Mouse (Mus musculus) liver, postnatal 0 days (tissue): ENCODE measurements around the gene Irgm1. TPM values are rescaled to one million over a fixed set of nuclear protein-coding genes. Genes with fewer than 3 reads are reported as not detected.
"Not testable (repeated sequence)": the region's sequence is repeated elsewhere in the genome, so short reads cannot be mapped to it uniquely, and the experiment has no call there.

Source experiments
- ATAC-seq: fragments of 200-750 bp; cut with Nextera tagmentation; 2 replicates; pipeline ENCODE4 v1.8.0; 2017; ENCODE audit warnings: mild to moderate bottlenecking, moderate library complexity
- DNase-seq: peaks from one replicate; pipeline ENCODE4 v3.0.0-alpha.2; 2016
- H3K27ac ChIP-seq: fragments of 300-500 bp; sonication (generic); 2 replicates; pipeline ENCODE4 v1.5.1; 2014; ENCODE audit warnings: antibody characterized with exemption, moderate library complexity, mild to moderate bottlenecking, low read depth
- H3K27me3 ChIP-seq: fragments of 300-500 bp; sonication (generic); 2 replicates; pipeline ENCODE4 v1.6.1; 2014; ENCODE audit warnings: low read length, control low read depth, mixed read lengths; ENCODE audit not compliant: insufficient read depth
- H3K36me3 ChIP-seq: fragments of 300-500 bp; sonication (generic); replicated peaks from 2 replicates; pipeline ENCODE4 v1.6.1; 2014; ENCODE audit warnings: mild to moderate bottlenecking, control low read depth, low read length, moderate library complexity, mixed read lengths; ENCODE audit not compliant: insufficient read depth
- H3K4me1 ChIP-seq: fragments of 300-500 bp; sonication (generic); 2 replicates; pipeline ENCODE4 v1.6.1; 2014; ENCODE audit warnings: antibody characterized with exemption, mild to moderate bottlenecking, control low read depth; ENCODE audit not compliant: insufficient read depth
- H3K4me2 ChIP-seq: fragments of 300-500 bp; sonication (generic); 2 replicates; pipeline ENCODE4 v1.6.1; 2014; ENCODE audit warnings: low read depth, mild to moderate bottlenecking, low read length, moderate library complexity, mixed read lengths
- H3K4me3 ChIP-seq: fragments of 300-500 bp; sonication (generic); 2 replicates; pipeline ENCODE4 v1.5.1; 2014; ENCODE audit warnings: low read depth, low read length
- H3K9ac ChIP-seq: fragments of 300-500 bp; sonication (generic); replicated peaks from 2 replicates; pipeline ENCODE4 v1.6.1; 2014; ENCODE audit warnings: mild to moderate bottlenecking, moderate library complexity
- H3K9me3 ChIP-seq: fragments of 300-500 bp; sonication (generic); 2 replicates; pipeline ENCODE4 v1.6.1; 2016; ENCODE audit warnings: mild to moderate bottlenecking, control low read depth, low read length, mixed read lengths
- CTCF ChIP-seq: sonication (generic); IDR thresholded peaks from 2 replicates; pipeline ENCODE4 v1.5.1; 2016; ENCODE audit warnings: antibody characterized with exemption, low read depth
- EP300 ChIP-seq: IDR thresholded peaks from 2 replicates; pipeline ENCODE4 v1.6.1; 2016; ENCODE audit warnings: antibody characterized with exemption, low read depth, mild to moderate bottlenecking
- WGBS: fragments of 180-500 bp; shearing (Covaris S2); extraction: QIAGEN DNeasy Blood & Tissue Kit; methylation state at CpG from one replicate; pipeline ENCODE4 v1.1.7; 2014; ENCODE audit not compliant: insufficient replicate concordance; 5-methylcytosine and 5-hydroxymethylcytosine counted together
- polyA plus RNA-seq: library from polyadenylated mRNA; unstranded; fragments of >200 nt; fragmentation: Nextera tagmentation; extraction: Ambion mirVana; gene quantifications from 2 replicates; pipeline ENCODE4 v1.2.1, GENCODE M21; 2015

The Irgm1 gene
- polyA plus RNA-seq, 1 experiment from 2014 or later: 44.1 TPM

DNA sequence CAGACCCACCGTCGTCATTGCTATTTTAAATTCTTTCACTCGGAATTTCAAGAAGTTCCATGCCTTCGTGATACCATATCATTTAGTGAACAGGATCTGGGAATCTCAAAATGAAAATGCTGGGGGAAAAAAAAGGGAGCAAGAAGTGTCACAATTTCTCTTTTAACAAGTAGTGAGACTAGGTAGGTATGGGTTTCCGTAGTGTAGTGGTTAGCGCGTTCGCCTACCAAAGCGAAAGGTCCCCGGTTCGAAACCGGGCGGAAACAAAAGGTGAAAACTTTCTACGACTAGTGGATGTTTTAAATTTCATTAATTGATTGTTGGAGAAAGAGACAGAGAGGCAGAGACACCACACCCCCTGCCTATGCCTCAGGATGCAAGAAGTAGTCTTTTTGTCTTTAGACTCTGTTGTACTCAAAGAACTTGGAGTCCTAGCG is 47.9 kb downstream of the Irgm1 start:
- peaks cover 16% of the 10 kb centered on the region for H3K27me3 ChIP-seq
- peak overlapping the region; percentile 69 for H3K4me2 ChIP-seq
- TF ChIP-seq CTCF (no peak), EP300 (0 out of 2 replicates have a peak, but pooled peaks have one; percentile 13)
- no peaks in the 10 kb centered on the region for H3K9me3 ChIP-seq
- peak overlapping the region; percentile 42 for H3K4me3 ChIP-seq
- H3K27ac ChIP-seq: no peak overlapping the region
- ATAC-seq: peak; percentile 26
- 0 out of 2 replicates have a peak overlapping the region, but pooled peaks have one; percentile 39 for H3K9ac ChIP-seq
- peak; percentile 78 for DNase-seq
- no peaks in the 10 kb centered on the region for H3K36me3 ChIP-seq
- H3K4me1 ChIP-seq: peaks cover 32% of the 10 kb centered on the region
- 1% methylated on average over 15 of the region's 15 CpGs for WGBS

DNA sequence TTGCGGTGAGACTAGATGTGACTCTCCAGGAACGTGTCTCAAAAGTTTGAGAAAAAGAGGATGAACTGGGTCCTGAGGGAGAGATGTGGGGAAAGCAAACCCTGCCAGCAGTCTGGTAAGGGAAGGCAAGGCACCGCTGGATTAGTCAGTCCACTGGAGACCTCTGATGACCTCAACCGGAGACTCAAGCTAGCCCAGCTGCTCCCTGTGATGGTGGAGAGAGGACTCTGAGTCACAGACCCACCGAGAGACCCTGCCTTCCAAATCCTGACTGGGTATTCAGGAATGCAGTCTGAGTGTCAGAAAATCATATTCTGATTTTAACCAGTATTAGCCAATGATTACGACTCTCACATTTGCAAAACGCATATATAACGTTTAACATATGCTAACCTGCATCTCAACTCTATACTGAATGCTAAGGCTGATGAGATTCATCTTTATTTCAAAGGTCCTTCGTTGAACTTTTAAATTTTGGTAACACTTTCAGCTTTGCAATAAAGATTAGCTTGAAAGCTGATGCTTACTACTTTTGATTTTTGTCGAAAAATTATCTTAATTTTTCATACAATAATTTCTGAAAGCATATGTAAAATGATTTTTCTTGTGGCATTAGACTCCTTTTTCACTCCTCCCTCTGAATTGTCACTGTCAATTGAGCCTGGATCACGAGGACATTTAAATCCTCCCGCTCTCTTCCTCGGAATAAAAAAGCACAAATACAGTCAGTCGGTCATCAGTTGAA is 48.5 kb downstream of the Irgm1 start:
- ATAC-seq (no peak), DNase-seq (no peak)
- H3K9ac ChIP-seq: no peak overlapping the region
- no peak overlapping the region for H3K27ac ChIP-seq
- WGBS: 44% methylated on average over 14 of the region's 14 CpGs
- no peaks in the 10 kb centered on the region for H3K36me3 ChIP-seq
- no peaks in the 10 kb centered on the region for H3K9me3 ChIP-seq
- peaks cover 32% of the 10 kb centered on the region for H3K4me1 ChIP-seq
- TF ChIP-seq CTCF (no peak), EP300 (no peak)
- peak overlapping the region; percentile 42 for H3K4me3 ChIP-seq
- peaks cover 16% of the 10 kb centered on the region for H3K27me3 ChIP-seq
- peak overlapping the region; percentile 69 for H3K4me2 ChIP-seq

DNA sequence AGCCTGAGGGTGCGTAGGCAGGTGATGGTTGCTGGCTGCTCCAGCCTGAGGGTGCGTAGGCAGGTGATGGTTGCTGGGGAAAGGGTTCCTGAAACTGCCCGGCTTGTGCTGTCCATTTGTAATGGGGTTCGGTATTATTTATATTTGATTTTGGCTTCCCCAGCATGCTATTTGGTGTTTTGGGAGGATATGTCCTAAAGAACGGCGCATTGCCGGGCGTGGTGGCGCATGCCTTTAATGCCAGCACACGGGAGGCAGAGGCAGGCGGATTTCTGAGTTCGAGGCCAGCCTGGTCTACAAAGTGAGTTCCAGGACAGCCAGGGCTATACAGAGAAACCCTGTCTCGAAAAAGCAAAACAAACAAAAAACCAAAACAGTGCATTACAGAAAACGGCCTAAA is 50.2 kb downstream of the Irgm1 start:
- H3K9me3 ChIP-seq, H3K27ac ChIP-seq, H3K9ac ChIP-seq, H3K4me2 ChIP-seq, ATAC-seq, H3K36me3 ChIP-seq, DNase-seq, H3K4me3 ChIP-seq: not testable (repeated sequence)
- Histone ChIP-seq H3K4me1 (peaks cover 28% of the 10 kb centered on the region), H3K27me3 (peaks cover 13% of the 10 kb centered on the region)
- WGBS: 85% methylated on average over 14 of the region's 14 CpGs

DNA sequence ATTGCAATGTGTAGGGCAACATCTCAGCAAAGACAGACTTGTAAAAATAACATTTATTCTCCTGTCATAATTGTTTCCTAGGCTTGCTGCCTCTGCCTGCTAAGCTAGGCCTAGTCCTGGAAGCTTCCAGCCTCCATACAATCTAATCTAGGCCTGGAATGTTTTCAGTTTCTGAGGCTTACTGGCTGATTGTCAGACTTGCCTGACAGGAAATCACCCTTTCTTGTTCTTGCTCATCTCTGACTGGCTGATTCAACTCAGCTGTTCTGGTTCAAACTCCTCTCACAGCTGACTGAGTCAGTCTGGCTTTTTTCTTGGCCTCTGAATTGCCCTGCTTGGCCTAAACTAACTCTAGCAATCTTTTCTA is 51.2 kb downstream of the Irgm1 start:
- Histone ChIP-seq H3K9me3 (no peaks in the 10 kb centered on the region), H3K4me1 (peaks cover 38% of the 10 kb centered on the region), H3K27ac (peak overlapping the region; percentile 52; the same call in 1 of the 2 replicates), H3K4me3 (no peak overlapping the region), H3K27me3 (peaks cover 13% of the 10 kb centered on the region), H3K9ac (no peak overlapping the region), H3K4me2 (no peak overlapping the region), H3K36me3 (no peaks in the 10 kb centered on the region)
- no peak for DNase-seq
- TF ChIP-seq EP300 (no peak), CTCF (no peak)
- no peak for ATAC-seq

DNA sequence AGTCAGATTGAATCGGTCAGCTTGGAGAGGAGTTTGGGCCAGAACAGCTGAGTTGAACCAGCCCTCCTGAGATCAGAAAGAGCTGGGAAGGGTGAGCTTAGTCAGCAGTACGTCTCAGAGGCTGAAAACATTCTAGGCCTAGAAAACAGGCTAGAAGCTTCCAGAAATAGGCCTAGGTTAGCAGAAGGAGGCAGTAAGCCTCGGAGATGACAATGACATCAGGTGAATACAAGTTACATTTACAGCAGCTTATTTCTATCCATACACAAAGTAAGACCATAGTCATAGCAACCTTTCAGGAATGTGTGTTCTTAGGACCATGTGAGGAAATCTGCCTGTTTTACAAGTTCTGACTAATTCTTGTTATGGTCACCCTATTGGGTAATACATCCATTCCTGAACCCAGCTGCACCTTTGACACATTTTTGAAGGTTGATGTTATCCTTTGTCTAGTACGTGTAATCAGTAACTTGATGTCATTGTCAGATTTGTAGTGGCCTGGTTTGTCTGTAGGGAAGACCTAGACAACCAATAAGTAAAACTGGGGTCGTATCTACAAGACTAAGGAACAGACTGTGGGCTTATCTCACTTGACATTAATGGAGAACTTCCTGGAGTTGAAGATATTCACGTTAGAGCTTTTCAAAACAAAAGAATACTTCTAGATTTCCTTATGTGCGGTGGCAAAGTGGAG is 51.7 kb downstream of the Irgm1 start:
- Histone ChIP-seq H3K9me3 (no peaks in the 10 kb centered on the region), H3K4me2 (no peak overlapping the region), H3K27ac (peak overlapping the region; percentile 52; the same call in 1 of the 2 replicates), H3K9ac (no peak overlapping the region), H3K36me3 (no peaks in the 10 kb centered on the region), H3K27me3 (peaks cover 11% of the 10 kb centered on the region), H3K4me3 (no peak overlapping the region), H3K4me1 (peaks cover 43% of the 10 kb centered on the region)
- no peak for DNase-seq
- TF ChIP-seq CTCF (no peak), EP300 (no peak)
- WGBS: 53% methylated on average over 7 of the region's 7 CpGs
- ATAC-seq: no peak

DNA sequence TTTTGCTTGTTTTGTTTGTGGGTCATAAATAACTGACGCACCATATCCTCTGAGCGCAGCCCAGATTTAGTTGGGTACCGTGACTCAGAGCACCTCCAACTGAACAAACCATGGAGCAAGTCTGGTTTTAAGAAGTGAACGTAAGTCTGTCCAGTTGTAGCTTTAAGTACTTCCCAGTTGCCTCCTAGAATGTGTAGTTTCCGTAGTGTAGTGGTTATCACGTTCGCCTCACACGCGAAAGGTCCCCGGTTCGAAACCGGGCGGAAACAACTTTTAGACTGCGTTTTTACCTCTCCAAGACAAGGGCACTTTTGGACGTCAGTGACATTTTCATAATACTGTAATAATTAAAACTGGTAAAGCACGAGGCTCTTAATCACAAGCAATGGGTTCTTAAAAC is 53.1 kb downstream of the Irgm1 start:
- Histone ChIP-seq H3K4me2 (peak overlapping the region; percentile 78), H3K9me3 (no peaks in the 10 kb centered on the region), H3K36me3 (no peaks in the 10 kb centered on the region), H3K27me3 (no peaks in the 10 kb centered on the region), H3K4me1 (peaks cover 40% of the 10 kb centered on the region), H3K9ac (peak overlapping the region; percentile 87), H3K27ac (peak overlapping the region; percentile 99), H3K4me3 (peak overlapping the region; percentile 82)
- ATAC-seq: no peak
- under 1% methylated on average over 16 of the region's 16 CpGs for WGBS
- peak; percentile 67 for TF ChIP-seq EP300
- TF ChIP-seq CTCF: no peak
- DNase-seq: peak; percentile 88
